Mouse (Mus musculus) heart, postnatal 0 days (tissue): ENCODE data around the gene Pln. TPM values are rescaled to one million over a fixed set of nuclear protein-coding genes. Genes with fewer than 3 reads are reported as not detected.

Experiments
- ATAC-seq: fragments of 200-750 bp; cut with Nextera tagmentation; 2 replicates; pipeline ENCODE4 v1.8.0; 2017; ENCODE audit warnings: low read depth, moderate number of reproducible peaks, moderate library complexity; ENCODE audit not compliant: insufficient read depth
- DNase-seq: peaks from one replicate; pipeline ENCODE4 v3.0.0-alpha.2; 2016; ENCODE audit warnings: low spot score
- H3K27ac ChIP-seq: fragments of 300-500 bp; sonication (generic); 2 replicates; pipeline ENCODE4 v1.5.1; 2014; ENCODE audit warnings: low read depth, mild to moderate bottlenecking
- H3K27me3 ChIP-seq: fragments of 300-500 bp; sonication (generic); 2 replicates; pipeline ENCODE4 v1.6.1; 2014; ENCODE audit warnings: low read length, mixed read lengths; ENCODE audit not compliant: control insufficient read depth, insufficient read depth
- H3K36me3 ChIP-seq: fragments of 300-500 bp; sonication (generic); replicated peaks from 2 replicates; pipeline ENCODE4 v1.6.1; 2014; ENCODE audit warnings: low read length, mixed read lengths; ENCODE audit not compliant: control insufficient read depth, insufficient read depth
- H3K4me1 ChIP-seq: fragments of 300-500 bp; sonication (generic); 2 replicates; pipeline ENCODE4 v1.6.1; 2014; ENCODE audit warnings: antibody characterized with exemption; ENCODE audit not compliant: control insufficient read depth, insufficient read depth
- H3K4me2 ChIP-seq: fragments of 300-500 bp; sonication (generic); 2 replicates; pipeline ENCODE4 v1.6.1; 2014; ENCODE audit warnings: low read depth, mild to moderate bottlenecking, low read length, moderate library complexity
- H3K4me3 ChIP-seq: fragments of 300-500 bp; sonication (generic); 2 replicates; pipeline ENCODE4 v1.5.1; 2014; ENCODE audit warnings: low read depth, low read length
- H3K9ac ChIP-seq: fragments of 300-500 bp; sonication (generic); replicated peaks from 2 replicates; pipeline ENCODE4 v1.6.1; 2014; ENCODE audit warnings: low read depth, low read length, mixed read lengths
- H3K9me3 ChIP-seq: fragments of 300-500 bp; sonication (generic); replicated peaks from 2 replicates; pipeline ENCODE4 v1.6.1; 2016; ENCODE audit warnings: low read length; ENCODE audit not compliant: control insufficient read depth
- CTCF ChIP-seq: IDR thresholded peaks from 2 replicates; pipeline ENCODE4 v1.5.1; 2016; ENCODE audit warnings: antibody characterized with exemption, control low read depth, low read depth
- EP300 ChIP-seq: IDR thresholded peaks from 2 replicates; pipeline ENCODE4 v1.6.1; 2016; ENCODE audit warnings: antibody characterized with exemption, low read depth
- WGBS: fragments of 180-500 bp; shearing (Covaris S2); extraction: QIAGEN DNeasy Blood & Tissue Kit; methylation state at CpG from one replicate; pipeline ENCODE4 v1.1.7; 2014; 5-methylcytosine and 5-hydroxymethylcytosine counted together
- polyA plus RNA-seq: library from polyadenylated mRNA; unstranded; fragments of >200 nt; fragmentation: Nextera tagmentation; extraction: Ambion mirVana; gene quantifications from 2 replicates; pipeline ENCODE4 v1.2.1, GENCODE M21; 2015
- total RNA-seq: library from RNA; depleted of rRNA; stranded (reverse); fragments of >200 nt; gene quantifications from 2 replicates; pipeline ENCODE4 v1.2.3, GENCODE M21; 2014; ENCODE audit warnings: low replicate concordance

Gene Pln
- total and polyA plus RNA-seq, 2 experiments from 2014 or later, result 3,248 to 4,371 TPM

GRCm38 (mm10) chr10:53346506-53346905 lies 9.0 kb downstream of the Pln start:
- Histone ChIP-seq H3K9me3 (no peaks in the 10 kb centered on the region), H3K4me2 (no peak overlapping the region), H3K27ac (no peak overlapping the region), H3K9ac (no peak overlapping the region), H3K27me3 (no peaks in the 10 kb centered on the region), H3K4me3 (no peak overlapping the region), H3K4me1 (no peaks in the 10 kb centered on the region), H3K36me3 (peaks cover 26% of the 10 kb centered on the region)
- ATAC-seq (peak; percentile 42), DNase-seq (peak; percentile 74)
- TF ChIP-seq CTCF (peak; percentile 92), EP300 (no peak)
- WGBS, result 38% methylated on average over 3 of the region's 3 CpGs

DNA sequence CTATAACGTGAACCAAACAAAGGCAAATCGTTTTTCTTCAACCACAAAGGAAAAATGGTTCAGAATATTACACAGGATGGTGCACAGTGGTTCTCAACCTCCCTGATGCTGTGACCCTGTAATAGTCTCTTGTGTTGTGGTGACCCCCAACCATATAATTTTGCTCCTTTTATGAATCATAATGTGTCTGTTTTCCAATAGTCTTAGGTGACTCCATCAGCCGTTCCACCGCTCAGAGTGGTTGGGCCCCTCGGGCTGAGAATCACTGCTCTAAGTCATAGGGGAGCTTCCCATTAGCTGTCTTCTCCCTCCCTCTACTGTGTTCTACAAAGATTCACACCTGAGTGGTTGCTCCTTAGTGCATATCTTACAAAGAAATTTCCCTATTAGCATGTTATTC lies 9.4 kb downstream of the Pln start:
- Histone ChIP-seq H3K27ac (no peak overlapping the region), H3K36me3 (peaks cover 26% of the 10 kb centered on the region), H3K9ac (no peak overlapping the region), H3K4me1 (no peaks in the 10 kb centered on the region), H3K9me3 (no peaks in the 10 kb centered on the region), H3K4me2 (no peak overlapping the region), H3K4me3 (no peak overlapping the region), H3K27me3 (no peaks in the 10 kb centered on the region)
- WGBS, result 69% methylated on average over 5 of the region's 5 CpGs
- DNase-seq, result no peak
- ATAC-seq, result peak; percentile 18
- TF ChIP-seq CTCF, result no peak

DNA sequence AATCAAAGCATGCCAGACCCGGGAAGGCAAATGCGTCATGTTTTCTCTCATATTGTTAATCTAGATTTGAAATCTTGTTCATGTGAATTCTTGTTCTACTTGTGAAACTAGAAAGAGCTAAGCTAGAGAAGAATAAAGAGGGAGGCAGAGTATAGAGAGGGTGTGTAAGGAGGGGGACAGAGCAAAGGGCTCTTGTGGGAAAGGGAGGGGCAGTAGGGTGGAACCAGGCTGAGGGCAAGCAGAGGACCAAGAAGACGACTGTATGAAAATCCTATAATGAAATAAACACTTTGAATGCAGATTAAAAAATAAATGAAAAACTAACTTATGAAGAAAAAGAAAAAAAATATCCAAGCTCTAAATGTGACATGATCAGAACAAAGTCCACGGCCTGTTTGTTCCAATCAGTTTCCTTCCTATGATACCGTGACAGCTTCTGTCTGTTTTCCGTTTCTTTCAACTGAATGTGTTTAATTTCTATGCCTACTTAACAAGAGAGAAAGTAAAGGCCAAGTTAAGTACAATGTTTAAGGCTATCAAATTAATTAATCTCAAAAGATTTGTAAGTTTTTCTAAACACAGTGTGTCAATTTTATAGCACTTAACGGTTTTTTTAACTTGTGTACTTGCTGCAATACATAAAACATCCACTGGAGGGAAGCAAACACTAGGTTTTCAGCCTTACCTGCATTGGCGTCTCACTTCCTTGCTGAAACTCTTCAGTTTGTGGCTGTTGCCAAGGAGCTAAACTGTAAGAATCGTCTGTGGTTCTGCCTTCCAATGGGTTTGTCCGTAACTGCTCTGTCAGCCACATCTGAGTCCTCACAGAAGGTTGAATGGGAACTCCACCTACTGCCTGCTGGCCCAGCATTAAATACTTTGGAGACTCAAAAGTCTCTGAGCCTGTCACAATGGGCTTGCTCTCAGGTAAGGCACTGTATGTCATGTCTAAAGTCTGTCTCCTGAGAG lies 10.6 kb downstream of the Pln start:
- Histone ChIP-seq H3K4me2 (no peak overlapping the region), H3K9ac (no peak overlapping the region), H3K36me3 (peaks cover 23% of the 10 kb centered on the region), H3K9me3 (no peaks in the 10 kb centered on the region), H3K4me1 (no peaks in the 10 kb centered on the region), H3K4me3 (no peak overlapping the region), H3K27me3 (no peaks in the 10 kb centered on the region), H3K27ac (no peak overlapping the region)
- 45% methylated on average over 10 of the region's 10 CpGs for WGBS
- no peak for ATAC-seq
- TF ChIP-seq EP300 (no peak), CTCF (peak; percentile 81)
- peak; percentile 71 for DNase-seq

DNA sequence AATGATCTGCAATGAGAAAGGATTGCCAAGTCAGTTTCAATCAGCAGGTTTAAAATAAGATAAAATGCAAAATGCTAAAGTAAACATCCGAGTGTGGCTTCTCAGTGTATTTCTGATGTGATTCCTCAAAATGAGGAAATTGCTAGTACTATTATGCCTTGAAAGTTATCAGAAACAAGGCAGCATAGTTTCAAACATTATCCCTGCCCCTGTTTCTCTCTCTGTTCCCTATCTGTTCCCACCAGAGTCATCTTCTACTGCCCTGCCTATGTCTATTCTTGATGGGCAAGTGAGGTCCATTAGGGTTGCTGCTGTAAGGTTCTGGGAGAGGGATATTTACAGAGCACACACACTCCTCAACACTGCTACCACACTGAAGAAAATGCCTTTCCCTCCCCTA lies 11.8 kb downstream of the Pln start:
- TF ChIP-seq CTCF (no peak), EP300 (no peak)
- no peaks in the 10 kb centered on the region for H3K9me3 ChIP-seq
- no peak for ATAC-seq
- H3K4me1 ChIP-seq, result no peaks in the 10 kb centered on the region
- 93% methylated on average over 1 of the region's 1 CpGs for WGBS
- no peaks in the 10 kb centered on the region for H3K27me3 ChIP-seq
- no peak overlapping the region for H3K4me2 ChIP-seq
- H3K27ac ChIP-seq, result no peak overlapping the region
- peaks cover 15% of the 10 kb centered on the region for H3K36me3 ChIP-seq
- no peak for DNase-seq
- no peak overlapping the region for H3K9ac ChIP-seq
- H3K4me3 ChIP-seq, result no peak overlapping the region

- Histone ChIP-seq H3K4me3 (no peak overlapping the region), H3K27ac (no peak overlapping the region), H3K4me1 (no peaks in the 10 kb centered on the region), H3K27me3 (no peaks in the 10 kb centered on the region), H3K4me2 (no peak overlapping the region), H3K36me3 (peaks cover 29% of the 10 kb centered on the region), H3K9me3 (no peaks in the 10 kb centered on the region), H3K9ac (no peak overlapping the region)
- ATAC-seq, result no peak
- DNase-seq, result no peak
- TF ChIP-seq EP300 (no peak), CTCF (no peak)
- 75% methylated on average over 3 of the region's 3 CpGs for whole genome bisulfite sequencing
Observed at GRCm38 (mm10) chr10:53353665-53354064, 16.2 kb downstream of the Pln start.
